Mouse (Mus musculus) liver, embryonic 15.5 days (tissue): ENCODE measurements around the gene Dock4. TPM values are rescaled to one million over a fixed set of nuclear protein-coding genes. Genes with fewer than 3 reads are reported as not detected.

Experiments used
- ATAC-seq: fragments of 200-750 bp; cut with Nextera tagmentation; 2 replicates; pipeline ENCODE4 v1.8.0; 2017; ENCODE audit warnings: moderate number of reproducible peaks, mild to moderate bottlenecking, moderate library complexity; ENCODE audit not compliant: insufficient read depth
- H3K27ac ChIP-seq: fragments of 300-500 bp; sonication (generic); replicated peaks from 2 replicates; pipeline ENCODE4 v1.5.1; 2015; ENCODE audit warnings: mild to moderate bottlenecking, inconsistent platforms
- H3K27me3 ChIP-seq: fragments of 300-500 bp; sonication (generic); 2 replicates; pipeline ENCODE4 v1.6.1; 2015; ENCODE audit warnings: mild to moderate bottlenecking, inconsistent platforms
- H3K36me3 ChIP-seq: fragments of 300-500 bp; sonication (generic); replicated peaks from 2 replicates; pipeline ENCODE4 v1.6.1; 2015; ENCODE audit warnings: moderate library complexity, mild to moderate bottlenecking, inconsistent platforms
- H3K4me1 ChIP-seq: fragments of 300-500 bp; sonication (generic); replicated peaks from 2 replicates; pipeline ENCODE4 v1.6.1; 2015; ENCODE audit warnings: inconsistent platforms
- H3K4me2 ChIP-seq: fragments of 300-500 bp; sonication (generic); 2 replicates; pipeline ENCODE4 v1.6.1; 2015; ENCODE audit warnings: moderate library complexity, mild to moderate bottlenecking, inconsistent platforms
- H3K4me3 ChIP-seq: fragments of 300-500 bp; sonication (generic); replicated peaks from 2 replicates; pipeline ENCODE4 v1.5.1; 2015; ENCODE audit warnings: mild to moderate bottlenecking, inconsistent platforms
- H3K9ac ChIP-seq: fragments of 300-500 bp; sonication (generic); 2 replicates; pipeline ENCODE4 v1.6.1; 2015; ENCODE audit warnings: moderate library complexity, mild to moderate bottlenecking, inconsistent platforms
- H3K9me3 ChIP-seq: fragments of 300-500 bp; sonication (generic); replicated peaks from 2 replicates; pipeline ENCODE4 v1.6.1; 2016; ENCODE audit warnings: inconsistent platforms
- WGBS: fragments of 180-500 bp; shearing (Covaris S2); methylation state at CpG from one replicate; pipeline ENCODE4 v1.1.7; 2015; ENCODE audit warnings: mixed read lengths; ENCODE audit not compliant: insufficient replicate concordance; 5-methylcytosine and 5-hydroxymethylcytosine counted together
- polyA plus RNA-seq: library from polyadenylated mRNA; unstranded; fragments of >200 nt; fragmentation: Nextera tagmentation; extraction: Ambion mirVana; gene quantifications from 2 replicates; pipeline ENCODE4 v1.2.1, GENCODE M21; 2015

Dock4 gene
- polyA plus RNA-seq, 1 experiment from 2014 or later, result 0.94 TPM

GRCm38 (mm10) chr12:40805257-40805656 lies 359.5 kb downstream of the Dock4 start:
- 53% methylated on average over 2 of the region's 2 CpGs for WGBS
- H3K4me2 ChIP-seq, result no peak overlapping the region

DNA sequence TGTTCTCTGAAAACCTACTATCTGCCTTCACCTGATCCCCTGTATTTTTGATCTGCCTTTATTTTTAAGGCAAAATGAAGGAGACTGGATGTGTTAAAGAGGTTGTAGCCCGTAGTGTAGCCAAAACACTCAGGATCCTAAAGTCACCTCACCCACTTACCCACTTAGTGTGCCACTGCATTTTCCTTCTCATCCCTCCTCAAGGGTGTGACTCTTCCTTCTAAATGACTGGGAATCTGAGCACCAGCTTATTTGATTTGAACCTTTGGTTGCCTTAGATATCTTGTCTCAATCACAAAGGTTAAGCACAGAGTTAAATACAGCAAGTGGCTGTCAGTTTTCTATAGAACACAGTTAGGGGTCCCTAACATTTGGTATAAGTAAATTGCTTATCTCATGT lies 362.2 kb downstream of the Dock4 start:
- no peaks in the 10 kb centered on the region for H3K27me3 ChIP-seq
- no peak for ATAC-seq
- H3K9me3 ChIP-seq, result no peaks in the 10 kb centered on the region
- no peaks in the 10 kb centered on the region for H3K4me1 ChIP-seq
- no peak overlapping the region for H3K4me3 ChIP-seq
- H3K36me3 ChIP-seq, result no peaks in the 10 kb centered on the region
- no peak overlapping the region for H3K9ac ChIP-seq
- 51% methylated on average over 1 of the region's 1 CpGs for WGBS
- no peak overlapping the region for H3K27ac ChIP-seq
- H3K4me2 ChIP-seq, result no peak overlapping the region

More at GRCm38 (mm10) chr12:40805257-40805656, 359.5 kb downstream of the Dock4 start:
- Histone ChIP-seq H3K9ac (no peak overlapping the region), H3K4me3 (no peak overlapping the region), H3K36me3 (no peaks in the 10 kb centered on the region), H3K27ac (no peak overlapping the region), H3K9me3 (no peaks in the 10 kb centered on the region), H3K4me1 (no peaks in the 10 kb centered on the region), H3K27me3 (no peaks in the 10 kb centered on the region)
- ATAC-seq, result no peak

- H3K4me3 ChIP-seq, result no peak overlapping the region
- ATAC-seq, result no peak
- no peak overlapping the region for H3K4me2 ChIP-seq
- no peaks in the 10 kb centered on the region for H3K9me3 ChIP-seq
- no peak overlapping the region for H3K9ac ChIP-seq
- no peaks in the 10 kb centered on the region for H3K27me3 ChIP-seq
- H3K36me3 ChIP-seq, result no peaks in the 10 kb centered on the region
- no peak overlapping the region for H3K27ac ChIP-seq
- no peaks in the 10 kb centered on the region for H3K4me1 ChIP-seq
- WGBS, result 32% methylated on average over 2 of the region's 2 CpGs
Measured at GRCm38 (mm10) chr12:40813474-40813873, 367.7 kb downstream of the Dock4 start.

GRCm38 (mm10) chr12:40814659-40815363 lies 369.1 kb downstream of the Dock4 start:
- Histone ChIP-seq H3K9ac (no peak overlapping the region), H3K4me2 (no peak overlapping the region), H3K27ac (no peak overlapping the region), H3K9me3 (no peaks in the 10 kb centered on the region), H3K36me3 (no peaks in the 10 kb centered on the region), H3K27me3 (no peaks in the 10 kb centered on the region), H3K4me1 (no peaks in the 10 kb centered on the region), H3K4me3 (no peak overlapping the region)
- no peak for ATAC-seq

- H3K4me3 ChIP-seq, result no peak overlapping the region
- H3K4me2 ChIP-seq, result no peak overlapping the region
- H3K27me3 ChIP-seq, result no peaks in the 10 kb centered on the region
- no peaks in the 10 kb centered on the region for H3K36me3 ChIP-seq
- H3K4me1 ChIP-seq, result no peaks in the 10 kb centered on the region
- 59% methylated on average over 6 of the region's 6 CpGs for WGBS
- ATAC-seq, result no peak
- no peaks in the 10 kb centered on the region for H3K9me3 ChIP-seq
- no peak overlapping the region for H3K27ac ChIP-seq
- no peak overlapping the region for H3K9ac ChIP-seq
Measured at GRCm38 (mm10) chr12:40818046-40818708, 372.4 kb downstream of the Dock4 start.

DNA sequence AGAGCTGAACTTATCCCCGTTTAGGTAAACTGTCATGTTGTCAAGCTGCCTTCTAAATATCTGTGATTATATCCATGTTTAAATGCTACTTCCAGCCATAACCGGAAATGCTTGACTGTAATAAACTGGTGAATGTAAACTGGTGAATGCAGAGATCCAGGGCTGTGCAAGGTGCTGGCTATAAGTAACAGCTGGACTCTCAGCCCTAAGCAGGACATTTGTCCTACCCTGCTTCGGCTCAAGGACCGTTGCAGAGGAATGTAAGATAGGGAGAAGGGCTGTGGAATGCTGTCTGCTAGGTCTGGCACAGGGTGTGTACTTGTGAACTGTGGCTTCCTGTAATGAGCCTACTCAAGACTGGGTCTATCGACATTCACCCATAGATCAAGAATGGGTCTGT lies 377.9 kb downstream of the Dock4 start:
- Histone ChIP-seq H3K4me1 (no peaks in the 10 kb centered on the region), H3K9me3 (no peaks in the 10 kb centered on the region), H3K27ac (no peak overlapping the region), H3K4me3 (no peak overlapping the region), H3K36me3 (no peaks in the 10 kb centered on the region), H3K9ac (no peak overlapping the region), H3K4me2 (no peak overlapping the region), H3K27me3 (no peaks in the 10 kb centered on the region)
- no peak for ATAC-seq
- WGBS, result 63% methylated on average over 5 of the region's 5 CpGs

- H3K27me3 ChIP-seq, result no peaks in the 10 kb centered on the region
- WGBS, result 59% methylated on average over 2 of the region's 2 CpGs
- ATAC-seq, result no peak
Measured at GRCm38 (mm10) chr12:40824251-40824650, 378.5 kb downstream of the Dock4 start.

DNA sequence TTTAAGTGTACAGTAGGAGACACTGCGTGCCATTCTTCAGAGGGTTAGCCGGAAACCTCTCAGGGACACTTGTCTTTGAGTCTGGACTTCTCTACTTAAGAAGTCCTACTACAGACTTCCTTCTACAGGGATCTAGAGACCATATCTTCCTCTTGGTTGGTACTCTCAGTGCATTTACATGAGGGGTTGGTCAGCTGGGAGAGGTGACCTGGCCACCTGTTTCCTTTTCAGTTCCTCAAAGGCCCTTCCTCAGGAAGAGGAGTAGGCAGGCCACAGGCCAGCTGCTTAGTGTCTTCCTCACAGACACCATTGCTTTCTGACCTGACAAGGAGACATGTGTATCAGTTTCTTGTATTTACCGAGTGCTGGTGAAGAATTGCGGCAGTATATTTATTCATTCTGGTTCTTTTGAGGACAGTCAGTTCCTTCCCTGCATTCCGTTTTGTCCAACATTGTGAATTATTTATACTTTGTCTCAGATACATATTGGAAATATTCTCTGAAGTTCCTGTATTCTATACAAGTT lies 380.2 kb downstream of the Dock4 start:
- no peaks in the 10 kb centered on the region for H3K9me3 ChIP-seq
- WGBS, result 50% methylated on average over 5 of the region's 5 CpGs
- ATAC-seq, result no peak
- no peaks in the 10 kb centered on the region for H3K36me3 ChIP-seq
- no peak overlapping the region for H3K4me2 ChIP-seq
- H3K27ac ChIP-seq, result no peak overlapping the region
- no peak overlapping the region for H3K9ac ChIP-seq
- no peak overlapping the region for H3K4me3 ChIP-seq
- H3K4me1 ChIP-seq, result no peaks in the 10 kb centered on the region
- H3K27me3 ChIP-seq, result no peaks in the 10 kb centered on the region

More at GRCm38 (mm10) chr12:40824251-40824650, 378.5 kb downstream of the Dock4 start:
- Histone ChIP-seq H3K4me3 (no peak overlapping the region), H3K4me1 (no peaks in the 10 kb centered on the region), H3K27ac (no peak overlapping the region), H3K36me3 (no peaks in the 10 kb centered on the region), H3K4me2 (no peak overlapping the region), H3K9ac (no peak overlapping the region), H3K9me3 (no peaks in the 10 kb centered on the region)

DNA sequence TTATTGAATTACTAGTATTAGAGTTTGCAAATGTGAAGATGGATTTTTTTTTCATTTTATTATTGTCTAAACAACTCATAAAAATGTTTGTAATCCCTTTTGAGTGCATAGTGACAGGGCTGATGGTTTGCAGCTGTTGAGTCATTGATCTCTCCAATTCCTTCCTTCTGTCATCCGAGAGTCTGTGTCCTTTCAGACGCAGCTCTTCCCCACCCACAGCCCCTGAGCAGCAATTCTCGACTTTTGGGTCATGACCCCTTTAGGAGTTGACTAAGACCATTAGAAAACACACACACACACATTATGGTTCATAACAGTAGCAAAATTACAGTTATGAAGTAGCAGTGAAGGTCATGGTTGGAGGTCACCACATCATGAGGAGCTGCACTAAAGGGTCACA lies 380.7 kb downstream of the Dock4 start:
- Histone ChIP-seq H3K9me3 (no peaks in the 10 kb centered on the region), H3K27me3 (no peaks in the 10 kb centered on the region), H3K27ac (no peak overlapping the region), H3K4me1 (no peaks in the 10 kb centered on the region), H3K4me3 (no peak overlapping the region), H3K36me3 (no peaks in the 10 kb centered on the region), H3K4me2 (no peak overlapping the region), H3K9ac (no peak overlapping the region)
- ATAC-seq, result no peak
- WGBS, result 41% methylated on average over 3 of the region's 3 CpGs

GRCm38 (mm10) chr12:40828025-40828424 lies 382.3 kb downstream of the Dock4 start:
- no peak for ATAC-seq
- no peak overlapping the region for H3K4me3 ChIP-seq
- no peaks in the 10 kb centered on the region for H3K9me3 ChIP-seq
- no peak overlapping the region for H3K27ac ChIP-seq
- no peaks in the 10 kb centered on the region for H3K36me3 ChIP-seq
- no peaks in the 10 kb centered on the region for H3K27me3 ChIP-seq
- H3K4me1 ChIP-seq, result no peaks in the 10 kb centered on the region
- no peak overlapping the region for H3K4me2 ChIP-seq
- H3K9ac ChIP-seq, result no peak overlapping the region

GRCm38 (mm10) chr12:40829269-40829668 lies 383.5 kb downstream of the Dock4 start:
- H3K9me3 ChIP-seq, result no peaks in the 10 kb centered on the region
- H3K36me3 ChIP-seq, result no peaks in the 10 kb centered on the region
- H3K27ac ChIP-seq, result no peak overlapping the region
- 72% methylated on average over 1 of the region's 1 CpGs for WGBS
- no peaks in the 10 kb centered on the region for H3K27me3 ChIP-seq
- ATAC-seq, result no peak
- no peak overlapping the region for H3K9ac ChIP-seq
- H3K4me3 ChIP-seq, result no peak overlapping the region
- H3K4me2 ChIP-seq, result no peak overlapping the region
- no peaks in the 10 kb centered on the region for H3K4me1 ChIP-seq
